Mouse (Mus musculus): Measurements from ENCODE around the gene Otud7a.

GRCm38 (mm10) chr7:63757136-63757677 is 312.7 kb downstream of the Otud7a start:
- TF ChIP-seq MXI1 (IDR thresholded peaks at IDR 0.05; ENCODE audit: low read depth, low read length) (no peak), GATA1 (IDR thresholded peaks at IDR 0.05; ENCODE audit: low read depth, low read length) (no peak), ZC3H11A (IDR thresholded peaks at IDR 0.05; ENCODE audit: low read depth, low read length) (no peak), EP300 (IDR thresholded peaks at IDR 0.05; ENCODE audit: low read depth in 1 of 2, low read length in 2 of 2) (no peak), HCFC1 (IDR thresholded peaks at IDR 0.05; ENCODE audit: low read depth, low read length) (no peak), ZNF384 (IDR thresholded peaks at IDR 0.05; ENCODE audit: low read depth, low read length) (no peak), CTCF (IDR thresholded peaks at IDR 0.05 in 2 of 3, conservative IDR thresholded peaks at IDR 0.05 in 1 of 3; ENCODE audit: control insufficient read depth in 1 of 3, insufficient read depth in 1 of 3, low read depth in 2 of 3, low read length in 3 of 3, poor library complexity in 1 of 3, severe bottlenecking in 1 of 3) (no peak), POLR2AphosphoS2 (IDR thresholded peaks at IDR 0.05; ENCODE audit: low read length) (no peak), TBP (IDR thresholded peaks at IDR 0.05; ENCODE audit: low read depth, low read length) (no peak), POLR2A (IDR thresholded peaks at IDR 0.05; ENCODE audit: control insufficient read depth in 1 of 2, insufficient read depth in 1 of 2, low read depth in 1 of 2, low read length in 2 of 2, poor library complexity in 1 of 2) (no peak), USF2 (IDR thresholded peaks at IDR 0.05; ENCODE audit: borderline replicate concordance in 1 of 2, insufficient read depth in 1 of 2, low read depth in 1 of 2, low read length in 2 of 2) (no peak)
